Mouse (Mus musculus) gastrocnemius, postnatal 10 days (tissue): ENCODE data around the gene Myo1e. TPM values are rescaled to one million over a fixed set of nuclear protein-coding genes. Genes with fewer than 3 reads are reported as not detected.

Source experiments
- DNase-seq: peaks from one replicate; pipeline ENCODE4 v3.0.0; 2021; ENCODE audit warnings: mixed read lengths
- total RNA-seq, 2 experiments: library from RNA; stranded (reverse); gene quantifications; 2 replicates each; pipeline ENCODE4 v1.2.3; 2021

Myo1e gene
- total RNA-seq, 2 experiments from 2014 or later, result 19.5 to 26.4 TPM

GRCm38 (mm10) chr9:70284584-70285140 is 77.5 kb downstream of the Myo1e start:
- DNase-seq, result no peak

DNA sequence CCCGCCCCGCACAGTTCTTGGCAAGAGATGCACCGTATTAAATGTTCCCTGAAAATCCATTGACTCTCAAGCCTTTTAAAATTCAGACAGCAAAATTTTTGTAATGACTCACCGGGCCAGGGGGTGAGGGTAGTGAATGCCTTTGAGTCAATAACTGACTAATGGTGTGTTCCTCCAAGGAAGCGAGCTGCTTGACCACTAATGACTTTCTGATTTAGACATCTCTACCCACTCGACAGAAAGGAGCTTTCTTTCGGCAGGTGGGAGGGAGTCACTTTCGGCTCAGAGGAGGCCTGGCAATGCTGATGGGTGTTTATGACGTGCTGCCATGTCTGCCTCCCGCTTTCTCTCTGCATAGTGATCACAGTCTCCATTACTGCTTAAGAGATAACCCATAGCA is 83.6 kb downstream of the Myo1e start:
- no peak for DNase-seq

DNA sequence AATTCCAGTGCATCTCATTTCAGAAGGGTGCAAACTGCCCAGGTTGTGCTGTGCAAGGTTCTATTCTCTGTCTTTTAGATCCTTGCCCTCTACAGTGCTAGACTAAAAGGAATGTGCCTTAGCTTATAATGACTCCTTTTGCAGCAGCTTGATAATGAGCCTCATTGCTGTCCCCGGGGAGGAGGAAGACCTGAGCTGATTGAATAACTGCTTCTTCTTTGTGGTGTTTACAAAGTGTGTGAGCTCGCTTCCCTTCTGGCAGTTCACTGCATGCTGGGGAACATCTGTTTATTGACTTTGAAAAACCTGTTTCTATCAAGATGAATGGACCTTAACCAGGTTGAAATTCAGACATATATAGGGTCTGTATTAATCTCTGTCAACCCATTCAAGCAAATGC is 89.8 kb downstream of the Myo1e start:
- no peak for DNase-seq

DNA sequence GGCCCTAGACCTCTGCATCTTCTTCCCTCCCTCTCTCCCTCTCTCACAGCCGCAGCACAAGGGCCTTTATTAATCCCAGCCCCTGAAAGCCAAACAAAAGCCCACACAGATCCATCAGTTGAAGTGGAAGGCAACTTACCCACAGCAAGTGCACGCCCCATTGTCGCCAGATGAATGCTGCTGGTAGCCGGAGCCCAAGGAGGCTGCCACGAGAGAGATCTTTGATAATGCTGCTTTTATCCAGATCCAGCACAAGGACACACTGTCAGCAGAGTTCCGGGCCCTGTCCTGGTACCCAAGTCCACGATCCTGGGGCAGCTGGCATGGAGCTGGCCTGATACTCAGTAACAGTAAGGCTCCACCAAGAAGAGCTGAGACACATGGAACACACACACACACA is 91.1 kb downstream of the Myo1e start:
- no peak for DNase-seq

DNA sequence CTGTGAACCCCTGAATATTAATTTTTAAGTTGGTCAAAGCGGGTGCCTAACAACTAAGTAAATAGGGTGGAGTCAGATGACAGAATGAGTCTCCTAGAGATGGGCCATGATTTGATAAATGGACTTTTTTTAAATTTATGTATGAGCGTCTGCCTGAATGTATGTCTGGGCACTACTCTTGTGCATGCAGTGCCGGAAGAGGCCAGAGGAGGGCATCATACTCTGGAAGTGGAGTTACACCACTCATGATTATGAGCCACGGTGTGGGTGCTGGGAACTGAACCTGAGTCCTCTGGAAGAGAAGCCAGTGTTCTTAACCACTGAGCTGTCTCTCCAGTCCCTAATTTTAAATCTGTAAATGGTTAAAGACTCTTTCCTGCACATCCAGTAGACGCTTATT is 93.6 kb downstream of the Myo1e start:
- no peak for DNase-seq

DNA sequence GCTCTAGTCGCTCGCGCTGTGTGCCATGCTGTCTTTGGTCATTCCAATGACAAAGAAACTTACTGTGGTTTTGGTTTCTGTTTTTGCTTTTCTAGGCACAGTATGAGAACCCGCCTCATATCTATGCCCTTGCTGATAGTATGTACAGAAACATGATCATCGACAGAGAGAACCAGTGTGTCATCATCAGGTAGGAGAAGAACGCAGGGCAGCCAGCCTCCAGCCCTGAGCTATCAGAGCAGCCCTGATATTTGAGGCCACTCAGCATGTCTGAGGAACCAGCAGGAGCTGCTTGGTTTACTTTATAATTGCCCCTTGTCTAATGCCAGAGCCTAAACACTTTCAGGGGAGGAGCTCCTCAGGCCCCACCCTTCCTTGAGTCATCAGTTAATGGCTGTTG is 94.4 kb downstream of the Myo1e start:
- DNase-seq, result no peak

DNA sequence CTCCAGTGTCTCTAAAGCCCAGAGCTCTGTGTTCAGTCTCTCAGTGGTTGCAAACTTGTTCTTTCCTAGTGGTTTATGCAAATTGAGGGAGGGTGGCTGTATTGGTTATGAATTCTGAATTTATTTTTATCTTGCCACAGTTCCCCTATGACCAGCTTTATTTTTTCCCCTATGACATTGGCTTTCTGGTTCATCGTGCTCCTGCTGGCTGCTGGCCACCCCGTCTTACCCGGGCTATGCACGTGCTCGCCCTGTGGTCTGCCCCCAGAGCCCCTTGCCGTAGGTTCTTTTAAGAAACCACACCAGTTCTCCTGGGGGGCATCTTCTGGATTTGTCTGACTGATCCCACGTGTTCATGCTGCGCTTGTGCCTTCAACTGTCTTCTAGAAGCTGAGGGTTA is 97.8 kb downstream of the Myo1e start:
- DNase-seq, result no peak

- DNase-seq, result no peak
These were observed 102.9 kb downstream of the Myo1e start for GRCm38 (mm10) chr9:70310046-70310445.

- no peak for DNase-seq
These were observed 106.9 kb downstream of the Myo1e start for GRCm38 (mm10) chr9:70314019-70314418.

DNA sequence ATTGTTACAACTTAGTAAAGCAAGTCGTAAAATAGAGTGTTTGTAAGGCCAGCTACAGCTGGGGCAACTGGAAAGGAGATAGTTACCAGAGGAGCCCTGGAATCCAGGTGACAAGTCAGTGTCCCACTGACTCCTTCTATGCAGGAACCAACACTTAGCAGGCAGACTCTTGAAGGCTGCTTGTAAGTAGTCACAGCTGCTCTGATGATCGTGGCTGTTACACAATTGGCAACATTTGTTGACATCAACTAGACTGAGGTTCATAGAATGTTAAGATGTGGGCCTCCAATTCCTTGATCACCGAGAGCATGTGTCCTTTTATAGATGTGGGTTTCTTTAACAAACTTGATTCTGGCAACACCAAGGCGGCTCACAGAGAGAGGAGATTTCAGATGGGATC is 108.0 kb downstream of the Myo1e start:
- DNase-seq, result no peak

- no peak for DNase-seq
These were observed 111.5 kb downstream of the Myo1e start for GRCm38 (mm10) chr9:70318601-70319000.

DNA sequence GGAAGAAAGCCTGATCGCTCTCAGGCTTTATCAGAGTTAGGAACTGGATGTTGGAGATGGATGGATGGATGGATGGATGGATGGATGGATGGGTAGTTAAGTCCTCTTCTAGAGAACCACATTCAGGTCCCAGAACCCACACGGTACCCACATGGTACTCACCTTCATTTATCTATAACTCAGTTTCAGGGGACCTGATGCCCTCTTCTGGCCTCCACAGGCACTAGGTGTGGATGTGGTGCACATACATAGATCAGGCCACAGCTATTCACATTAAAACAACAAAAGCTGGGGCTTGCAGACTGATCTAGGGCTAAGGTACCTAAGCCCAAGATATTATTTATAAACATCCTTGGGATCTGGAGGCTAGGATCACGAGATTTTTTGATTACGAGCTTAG is 117.2 kb downstream of the Myo1e start:
- no peak for DNase-seq

DNA sequence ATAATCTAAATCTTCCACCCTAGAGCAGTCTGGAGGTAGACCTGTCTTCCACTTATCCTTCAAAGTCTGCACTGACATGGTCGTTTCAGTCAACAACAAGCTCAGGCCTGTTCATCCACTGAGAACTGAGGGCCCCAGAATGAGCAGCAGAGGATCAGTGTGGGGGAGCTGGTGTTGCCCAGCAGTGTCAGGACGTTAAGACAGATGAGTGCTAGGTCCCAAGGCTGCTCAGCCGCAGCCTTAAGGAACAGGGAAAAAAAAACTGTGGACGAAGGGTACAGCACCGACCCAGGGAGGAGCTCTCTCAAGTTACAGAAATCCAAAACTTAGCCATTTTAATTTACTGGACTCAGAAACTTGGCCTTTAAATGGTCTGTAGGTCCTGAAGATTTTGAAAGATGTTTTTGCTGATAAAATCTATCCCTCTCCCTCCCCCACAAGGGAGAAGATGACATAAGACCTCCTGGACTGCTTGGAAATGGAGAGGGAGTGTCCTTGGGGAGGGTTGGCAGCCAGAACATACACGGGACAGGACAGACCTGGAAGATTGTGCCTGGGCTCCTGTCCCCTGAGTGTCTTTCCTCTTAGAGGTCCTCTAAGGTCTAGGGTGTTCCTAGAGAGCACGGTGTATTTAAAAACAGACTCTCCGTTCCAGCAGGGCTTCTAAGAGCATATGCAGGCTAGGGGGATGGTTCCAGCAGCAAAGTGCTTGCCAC is 118.9 kb downstream of the Myo1e start:
- DNase-seq, result no peak

- DNase-seq, result no peak
These were observed 121.2 kb downstream of the Myo1e start for GRCm38 (mm10) chr9:70328193-70328841.

GRCm38 (mm10) chr9:70331727-70332335 is 124.7 kb downstream of the Myo1e start:
- peak; percentile 22 for DNase-seq

DNA sequence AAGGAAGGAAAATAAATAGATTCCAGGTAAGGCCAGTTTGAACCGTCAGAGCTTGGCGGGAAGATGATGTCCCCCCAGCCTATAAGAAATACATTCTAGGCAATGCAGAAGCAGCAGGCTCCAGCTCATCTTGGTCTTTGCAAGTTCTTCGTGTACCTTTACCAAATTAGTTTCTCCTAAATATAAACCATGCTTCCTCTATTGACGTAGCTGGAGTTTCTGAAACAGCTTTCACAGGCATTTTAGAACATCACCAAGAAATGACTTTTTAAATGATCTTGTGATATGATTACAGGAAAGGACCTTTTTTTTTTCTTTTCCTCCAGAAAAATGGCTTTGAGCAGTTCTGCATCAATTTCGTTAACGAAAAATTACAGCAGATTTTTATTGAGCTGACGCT is 131.2 kb downstream of the Myo1e start:
- DNase-seq, result no peak

- DNase-seq, result no peak
These were observed 131.7 kb downstream of the Myo1e start for GRCm38 (mm10) chr9:70338894-70339293.

DNA sequence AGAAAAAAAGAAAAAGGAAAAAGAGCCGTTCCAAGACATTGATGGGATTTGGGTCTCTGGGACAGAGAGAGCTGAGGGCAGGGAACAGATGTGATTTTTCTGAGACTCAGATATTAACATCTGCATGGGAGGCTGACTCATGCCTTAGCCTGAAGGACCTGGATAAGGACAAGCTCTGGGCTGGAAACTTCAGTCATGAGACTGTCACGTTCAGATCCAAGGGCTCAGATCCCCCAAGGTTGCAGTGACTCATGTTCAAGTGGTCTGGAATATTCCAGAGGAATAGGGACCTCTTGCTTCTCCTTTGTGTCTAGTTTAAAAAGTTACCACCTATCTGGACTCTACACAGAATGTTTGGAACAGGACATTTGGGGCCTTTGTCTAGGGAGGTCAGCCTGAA is 142.1 kb downstream of the Myo1e start:
- DNase-seq, result no peak

- DNase-seq, result no peak
These were observed 144.6 kb downstream of the Myo1e start for GRCm38 (mm10) chr9:70351570-70352277.

DNA sequence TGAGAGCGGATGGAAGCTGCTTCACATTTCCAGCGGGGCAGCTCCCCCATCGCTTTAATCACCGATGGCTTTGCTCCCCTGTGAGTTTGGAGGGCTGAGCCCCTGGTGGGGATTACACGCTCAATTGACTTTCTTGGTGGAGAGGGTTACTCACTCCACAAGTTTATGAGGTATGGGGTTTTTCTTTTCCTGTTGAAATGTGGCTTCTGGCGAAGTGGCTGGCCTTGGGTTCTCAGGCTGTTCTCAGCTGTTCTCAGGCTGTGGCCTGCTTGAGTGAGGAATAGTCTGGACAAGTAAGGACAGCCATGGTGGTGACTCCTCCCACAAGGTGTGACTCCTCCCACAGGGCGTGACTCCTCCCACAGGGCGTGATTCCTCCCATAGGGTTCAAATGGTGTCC is 149.1 kb downstream of the Myo1e start:
- no peak for DNase-seq

DNA sequence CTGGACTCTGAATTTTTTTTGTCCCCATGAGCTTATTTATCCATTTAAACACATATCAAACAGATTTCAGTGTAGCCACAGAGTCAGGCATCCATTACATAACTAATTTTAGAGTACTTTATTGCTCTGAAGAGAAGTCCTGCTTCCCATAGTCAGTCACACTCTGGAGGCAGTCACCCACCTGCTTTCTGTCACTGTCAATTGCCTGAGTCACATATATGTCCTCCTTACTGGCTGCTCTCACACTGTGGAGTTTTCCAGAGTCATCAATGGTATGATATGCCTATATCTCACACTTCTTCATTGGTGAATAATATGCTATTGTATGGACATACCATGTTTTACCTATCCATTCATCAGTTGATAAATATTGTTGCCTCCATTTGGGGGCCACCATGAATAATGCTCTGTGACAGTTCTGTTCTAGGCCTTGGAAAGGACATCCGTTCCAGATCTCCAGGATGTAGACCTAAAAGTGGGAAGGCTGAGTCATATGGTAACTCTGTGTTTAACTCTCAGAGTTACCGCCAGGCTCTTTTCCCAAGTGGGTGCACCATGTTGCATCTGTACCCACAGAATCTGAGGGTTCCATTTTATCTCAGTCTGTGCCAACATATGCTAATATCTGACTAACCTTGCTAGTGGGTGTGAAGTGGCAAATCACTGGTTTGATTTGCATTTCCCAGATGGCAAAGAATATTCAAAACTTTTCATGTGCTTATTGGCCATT is 152.4 kb downstream of the Myo1e start:
- no peak for DNase-seq

DNA sequence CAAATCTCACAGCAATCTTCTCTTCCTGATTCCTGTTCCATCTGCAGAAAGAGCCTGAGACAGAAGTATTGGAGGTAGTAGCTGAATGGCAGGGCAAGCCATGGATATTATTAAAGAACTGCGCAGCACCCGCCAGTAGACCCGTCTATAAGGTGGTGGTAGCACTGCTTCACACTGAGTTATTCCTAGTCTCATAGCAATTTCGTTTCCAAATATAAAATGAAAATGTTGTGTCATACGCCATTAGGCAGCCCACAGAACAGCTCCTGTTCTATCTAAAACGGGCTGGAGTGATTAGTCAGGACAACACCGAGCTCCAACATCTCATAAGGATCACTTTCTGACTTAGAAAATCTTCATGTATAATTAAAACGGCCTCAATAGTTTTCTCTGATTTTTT is 157.6 kb downstream of the Myo1e start:
- no peak for DNase-seq
